Mouse (Mus musculus) gonadal fat pad, adult 2 months (tissue): Measurements from ENCODE around the gene Gnrhr. TPM values are rescaled to one million over a fixed set of nuclear protein-coding genes. Genes with fewer than 3 reads are reported as not detected.

Experiments used
- DNase-seq: peaks from one replicate; pipeline ENCODE4 v3.0.0-alpha.2; 2012; ENCODE audit warnings: low read depth
- polyA plus RNA-seq: library from polyadenylated mRNA; depleted of rRNA; stranded (reverse); fragments of >200 nt; gene quantifications from 2 replicates; pipeline ENCODE4 v1.2.3, GENCODE M21; 2012; rRNA removed

Gnrhr gene
- polyA plus RNA-seq = not detected in 2 replicates

- DNase-seq = no peak
These were observed at the start of gene Gnrhr for GRCm38 (mm10) chr5:86197801-86198200. Gene Gnrhr (minus strand): TSS chr5:86197901.

- no peak for DNase-seq
These were observed 48.9 kb upstream of the Gnrhr start for GRCm38 (mm10) chr5:86246559-86246958.

GRCm38 (mm10) chr5:86244880-86245279 lies 47.2 kb upstream of the Gnrhr start:
- no peak for DNase-seq

DNA sequence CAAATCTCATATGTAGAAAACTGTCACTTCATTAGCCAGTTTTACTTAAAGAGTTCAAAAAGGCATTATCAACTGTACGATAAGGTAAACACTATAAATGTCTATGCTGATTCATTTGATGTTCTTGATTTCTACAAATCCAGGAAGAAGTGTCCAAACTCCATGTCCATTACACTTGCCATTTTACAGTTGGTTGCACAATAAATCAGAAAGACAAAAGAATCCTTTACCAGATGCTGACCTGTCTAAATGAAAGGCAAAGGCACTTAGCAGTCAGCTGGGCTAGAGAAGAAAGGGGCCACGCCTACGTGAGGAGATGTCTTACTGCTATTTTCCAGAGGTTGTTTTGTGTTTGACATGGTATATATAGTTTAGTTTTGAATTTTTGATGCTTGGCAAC lies 46.6 kb upstream of the Gnrhr start:
- no peak for DNase-seq

- DNase-seq = peak; percentile 4
These were observed 29.6 kb upstream of the Gnrhr start for GRCm38 (mm10) chr5:86227156-86227853.

- DNase-seq = no peak
These were observed 6.3 kb downstream of the Gnrhr start for GRCm38 (mm10) chr5:86191356-86191755.

DNA sequence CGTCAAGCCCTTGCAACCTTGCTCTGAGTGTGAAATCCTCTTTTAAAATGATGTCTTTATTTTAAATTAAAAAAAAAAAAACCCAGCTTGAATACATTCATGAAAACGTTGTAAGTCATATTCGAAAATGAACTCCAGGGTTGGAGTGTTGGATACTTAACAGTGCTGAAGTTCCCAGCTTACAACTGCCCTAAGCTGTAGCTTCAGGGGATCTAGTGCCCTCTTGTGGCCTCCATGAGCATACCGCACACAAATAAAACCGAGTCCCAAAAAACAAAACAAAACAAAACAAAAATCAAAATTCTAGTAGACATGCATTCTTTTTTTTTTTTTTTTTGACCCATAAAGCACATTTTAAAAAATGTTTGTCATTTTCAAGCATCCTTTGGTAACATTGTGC lies 6.9 kb downstream of the Gnrhr start:
- DNase-seq = no peak

GRCm38 (mm10) chr5:86190290-86190689 lies 7.4 kb downstream of the Gnrhr start:
- DNase-seq = no peak

GRCm38 (mm10) chr5:86187441-86187840 lies 10.3 kb downstream of the Gnrhr start:
- no peak for DNase-seq

- DNase-seq = no peak
These were observed 23.9 kb downstream of the Gnrhr start for GRCm38 (mm10) chr5:86173778-86174177.

DNA sequence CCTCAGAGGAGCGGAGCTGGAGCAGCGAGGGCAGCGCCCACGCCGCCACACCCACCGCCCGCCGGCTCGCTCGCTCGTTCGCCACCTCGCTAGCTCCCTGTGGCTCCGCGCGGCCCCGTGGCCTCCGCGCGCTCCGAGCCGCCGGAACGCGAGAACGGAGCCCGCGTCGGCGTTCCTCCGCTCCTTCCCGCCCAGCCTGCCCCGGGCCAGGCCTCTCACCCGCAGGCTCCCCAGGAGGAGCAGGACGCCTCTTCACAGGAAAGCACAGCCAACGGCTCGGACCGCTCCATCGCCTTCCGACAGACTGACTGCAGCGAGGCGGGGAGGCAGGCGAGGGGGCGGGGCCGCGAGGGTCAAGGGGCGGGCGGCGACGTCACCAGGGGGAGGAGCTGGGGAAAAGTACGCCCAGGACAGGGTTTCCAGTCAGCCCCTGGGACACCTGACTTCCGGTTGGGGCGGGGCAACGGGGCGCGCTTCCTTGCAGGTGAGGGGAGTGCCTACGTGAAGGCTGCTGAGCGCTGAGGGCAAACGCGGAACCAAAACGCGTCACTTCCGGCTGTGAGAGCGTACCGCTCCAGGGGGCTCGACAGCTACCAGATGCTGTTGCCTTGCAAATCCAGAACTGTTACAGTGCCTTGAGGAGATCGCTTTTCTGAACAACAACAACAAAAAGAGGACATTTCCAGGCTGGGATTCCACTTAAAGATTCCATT lies 25.1 kb downstream of the Gnrhr start, which contains the start of gene Uba6:
TSS of gene Uba6 (minus strand) at position 355 of the 713 bp plus-strand sequence.
- DNase-seq = peak; percentile 66

- DNase-seq = no peak
These were observed 25.6 kb downstream of the Gnrhr start for GRCm38 (mm10) chr5:86172088-86172448.

Other genes starting within 250 kb of the Gnrhr start
- gene Cenpc1, start 132.3 kb downstream of the Gnrhr start, polyA plus RNA-seq = 3.3 and 4.7 TPM in 2 replicates
- gene Stap1, start 126.2 kb downstream of the Gnrhr start, polyA plus RNA-seq = 4.8 and 5.0 TPM in 2 replicates
- 2.4 and 3.0 TPM in 2 replicates for gene Uba6, start 25.1 kb downstream of the Gnrhr start, polyA plus RNA-seq
- gene Tmprss11c, start 91.4 kb upstream of the Gnrhr start, polyA plus RNA-seq = not detected in 2 replicates
- gene Tmprss11d, start 175.5 kb upstream of the Gnrhr start, polyA plus RNA-seq = not detected in 2 replicates